Mouse (Mus musculus) B cell, adult 62 days (primary cell): ENCODE results near the gene Vmn1r76. TPM values are rescaled to one million over a fixed set of nuclear protein-coding genes. Genes with fewer than 3 reads are reported as not detected.

Experiments used
- total RNA-seq: library from RNA; stranded (reverse); gene quantifications from 4 replicates; pipeline ENCODE4 v1.2.4, GENCODE M21; 2023

Gene Vmn1r76
- not detected in 4 replicates for total RNA-seq

DNA sequence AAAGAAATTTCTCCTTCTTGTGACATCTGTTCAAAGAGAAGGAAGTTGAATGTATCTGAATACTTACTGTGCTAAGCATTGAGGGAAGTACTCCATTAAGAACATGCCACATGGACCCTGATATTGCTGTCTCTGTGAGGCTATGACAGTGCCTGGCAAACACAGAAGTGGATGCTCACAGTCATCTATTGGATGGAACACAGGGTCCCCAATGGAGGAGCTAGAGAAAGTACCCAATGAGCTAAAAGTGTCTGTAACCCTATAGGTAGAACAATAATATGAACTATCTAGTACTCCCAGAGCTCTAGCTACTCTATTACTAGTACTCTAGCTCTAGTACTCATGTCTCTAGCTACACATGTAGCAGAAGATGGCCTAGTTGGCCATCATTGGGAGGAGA lies at the start of gene Vmn1r76:
Gene Vmn1r76 (minus strand): TSS at position 101 of the 400 bp plus-strand sequence.

DNA sequence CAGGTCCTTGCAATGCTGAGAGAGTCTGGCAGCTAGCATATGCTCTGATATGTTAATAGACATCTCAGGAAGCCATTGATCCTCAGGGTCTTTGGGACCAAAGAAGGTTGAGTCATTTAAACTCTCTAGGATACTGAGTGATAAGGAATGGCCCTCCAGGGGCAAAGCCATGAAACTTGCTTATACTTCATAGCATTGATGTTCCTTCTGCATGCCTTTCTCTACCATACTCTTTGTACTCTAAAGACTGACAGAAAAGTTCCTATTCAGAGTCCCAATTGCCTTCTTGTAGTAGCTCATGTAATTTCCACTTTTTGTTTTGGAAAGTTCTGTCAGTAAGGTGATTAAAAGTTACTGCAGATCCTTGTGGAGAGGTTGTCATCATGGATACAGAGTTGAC lies 63.7 kb downstream of the Vmn1r76 start, which contains the start of gene Vmn1r75:
Gene Vmn1r75 (plus strand): TSS at position 301 of the 400 bp plus-strand sequence.

Other genes with a start within 250 kb of the Vmn1r76 start
- not detected in 4 replicates for gene Vmn1r73, start 207.9 kb downstream of the Vmn1r76 start, total RNA-seq
- not detected in 4 replicates for gene Vmn1r74, start 104.2 kb downstream of the Vmn1r76 start, total RNA-seq
- gene Vmn1r75, start 63.6 kb downstream of the Vmn1r76 start, total RNA-seq = not detected in 4 replicates
- gene Vmn1r77, start 98.5 kb upstream of the Vmn1r76 start, total RNA-seq = not detected in 4 replicates
- gene Vmn1r78, start 212.0 kb upstream of the Vmn1r76 start, total RNA-seq = not detected in 4 replicates
- gene Vmn1r79, start 233.1 kb upstream of the Vmn1r76 start, total RNA-seq = not detected in 4 replicates